ENCODE assay signal across 8 mouse cellular contexts in genomic region chr4:117250982-117251381, GRCm38 (mm10). TPM values are rescaled to one million over a fixed set of nuclear protein-coding genes. Genes with fewer than 3 reads are reported as not detected.
DNase-seq lines count a peak whose midpoint lies in the region; ATAC-seq and TF ChIP-seq lines count a peak whose summit lies in the region.

No protein-coding gene starts in this region.

- H3K79me2 ChIP-seq in myocyte (ENCODE audit: control insufficient read depth, insufficient read depth): no peaks in the 10 kb centered on the region

- ATAC-seq in kidney, embryonic 16.5 days (ENCODE audit: low FRiP score, low TSS enrichment): no peak
- ATAC-seq in forebrain, embryonic 12.5 days (ENCODE audit: low FRiP score): no peak
- ATAC-seq in intestine, postnatal 0 days: no peak

- H3K27ac ChIP-seq in kidney, embryonic 16.5 days (ENCODE audit: low read length): no peak overlapping the region
- H3K27ac ChIP-seq in forebrain, embryonic 12.5 days: no peak overlapping the region
- H3K27ac ChIP-seq in intestine, postnatal 0 days (ENCODE audit: low read depth, low read length): no peak overlapping the region

- no peak for DNase-seq in kidney, postnatal 25 days
- no peak for DNase-seq in layer of hippocampus, adult 9-10 months (ENCODE audit: low spot score)
- DNase-seq in urinary bladder, postnatal 14 days (ENCODE audit: low spot score): no peak
- DNase-seq in retina, postnatal 1 day: no peak

- H3K4me1 ChIP-seq in kidney, embryonic 16.5 days (ENCODE audit: insufficient read depth, low read length): peaks cover 23% of the 10 kb centered on the region
- H3K4me1 ChIP-seq in forebrain, embryonic 12.5 days: peaks cover 29% of the 10 kb centered on the region
- no peaks in the 10 kb centered on the region for H3K4me1 ChIP-seq in intestine, postnatal 0 days (replicated peaks; ENCODE audit: control insufficient read depth, insufficient read depth, low read length)

- WGBS in kidney, embryonic 16.5 days: 79% methylated on average over 1 of the region's 1 CpGs
- 67% methylated on average over 1 of the region's 1 CpGs for WGBS in forebrain, embryonic 12.5 days
- 77% methylated on average over 1 of the region's 1 CpGs for WGBS in intestine, postnatal 0 days

- no peak overlapping the region; the same call in 1 of the 2 replicates for H3K4me3 ChIP-seq in kidney, embryonic 16.5 days (ENCODE audit: low read length)
- no peak overlapping the region for H3K4me3 ChIP-seq in forebrain, embryonic 12.5 days (replicated peaks)
- no peak overlapping the region for H3K4me3 ChIP-seq in intestine, postnatal 0 days (ENCODE audit: low read depth, low read length)
- peak overlapping the region; percentile 49 for H3K4me3 ChIP-seq in myocyte

- TF ChIP-seq CTCF in intestine, postnatal 0 days (IDR thresholded peaks at IDR 0.05; ENCODE audit: low read depth): no peak

- peak overlapping the region; percentile 65 for H3K4me2 ChIP-seq in kidney, embryonic 16.5 days (replicated peaks; ENCODE audit: low read depth, low read length)
- H3K4me2 ChIP-seq in forebrain, embryonic 12.5 days: peak overlapping the region; percentile 61
- peak overlapping the region; percentile 88 for H3K4me2 ChIP-seq in intestine, postnatal 0 days (replicated peaks; ENCODE audit: low read depth)
- H3K4me2 ChIP-seq in myocyte (ENCODE audit: low read depth): peak overlapping the region; percentile 75

- peaks cover 4% of the 10 kb centered on the region; the same call in 1 of the 2 replicates for H3K9me3 ChIP-seq in kidney, embryonic 16.5 days (ENCODE audit: low read length)
- no peaks in the 10 kb centered on the region for H3K9me3 ChIP-seq in forebrain, embryonic 12.5 days
- H3K9me3 ChIP-seq in intestine, postnatal 0 days (ENCODE audit: control insufficient read depth): no peaks in the 10 kb centered on the region

- TF ChIP-seq POLR2A in myocyte (IDR thresholded peaks at IDR 0.05; ENCODE audit: insufficient read length, low read depth): no peak

- no peaks in the 10 kb centered on the region for H3K36me3 ChIP-seq in kidney, embryonic 16.5 days (ENCODE audit: insufficient read depth, low read length)
- no peaks in the 10 kb centered on the region for H3K36me3 ChIP-seq in forebrain, embryonic 12.5 days (replicated peaks)
- H3K36me3 ChIP-seq in intestine, postnatal 0 days (ENCODE audit: control insufficient read depth, insufficient read depth): no peaks in the 10 kb centered on the region
- no peaks in the 10 kb centered on the region for H3K36me3 ChIP-seq in myocyte (ENCODE audit: control insufficient read depth, insufficient read depth)

- H3K27me3 ChIP-seq in kidney, embryonic 16.5 days (ENCODE audit: insufficient read depth, low read length): no peaks in the 10 kb centered on the region
- 0 out of 2 replicates have a peak, but pooled peaks cover 6% of the 10 kb centered on the region for H3K27me3 ChIP-seq in forebrain, embryonic 12.5 days
- no peaks in the 10 kb centered on the region for H3K27me3 ChIP-seq in intestine, postnatal 0 days (replicated peaks; ENCODE audit: control insufficient read depth, insufficient read depth, low read length)
- no peaks in the 10 kb centered on the region for H3K27me3 ChIP-seq in myocyte (ENCODE audit: control insufficient read depth, insufficient read depth, insufficient read length)

- H3K9ac ChIP-seq in kidney, embryonic 16.5 days (replicated peaks; ENCODE audit: low read length): no peak overlapping the region
- H3K9ac ChIP-seq in forebrain, embryonic 12.5 days: no peak overlapping the region
- H3K9ac ChIP-seq in intestine, postnatal 0 days (ENCODE audit: low read depth, low read length): no peak overlapping the region

- no peak overlapping the region for H3ac ChIP-seq in myocyte (ENCODE audit: control insufficient read depth, insufficient read length)

TF ChIP-seq in myocyte, 11 proteins besides CTCF, POLR2A, EP300 and RAD21:
- TF ChIP-seq MYOD1 (IDR thresholded peaks at IDR 0.05; ENCODE audit: control insufficient read depth in 1 of 3, insufficient read length in 2 of 3, low read depth in 2 of 3): no peak
- TF ChIP-seq E2F4 (IDR thresholded peaks at IDR 0.05; ENCODE audit: insufficient read depth): no peak
- TF ChIP-seq TCF12 (IDR thresholded peaks at IDR 0.05; ENCODE audit: insufficient read depth, poor library complexity, severe bottlenecking): no peak
- no peak for TF ChIP-seq MYOG (IDR thresholded peaks at IDR 0.05; ENCODE audit: control insufficient read depth in 1 of 3, insufficient read depth in 1 of 3, insufficient read length in 2 of 3, low read depth in 2 of 3)
- no peak for TF ChIP-seq MAX (IDR thresholded peaks at IDR 0.05; ENCODE audit: low read depth)

RNA-seq across cellular contexts. Expression of gene Tmem53, which starts 0.8 kb away (rescaled TPM):
- polyA plus RNA-seq in kidney, embryonic 16.5 days (2015; fragmentation: Nextera tagmentation; extraction: Ambion mirVana): 16.5 and 19.9 TPM in 2 replicates
- 7.8 and 8.4 TPM in 2 replicates for polyA plus RNA-seq in forebrain, embryonic 12.5 days (2016; fragmentation: Nextera tagmentation; extraction: Ambion mirVana)
- 12.8 and 14.0 TPM in 2 replicates for polyA plus RNA-seq in intestine, postnatal 0 days (2015; fragmentation: Nextera tagmentation; extraction: Ambion mirVana)
- polyA plus RNA-seq in myocyte (2012; fragmentation: generic; extraction: Trizol): 12.7 TPM

RNA-seq across cellular contexts. Expression of gene Armh1, which starts 0.9 kb away (rescaled TPM):
- polyA plus RNA-seq in kidney, embryonic 16.5 days (2015; fragmentation: Nextera tagmentation; extraction: Ambion mirVana): 0.23 and 0.39 TPM in 2 replicates
- 0.23 and 0.33 TPM in 2 replicates for polyA plus RNA-seq in forebrain, embryonic 12.5 days (2016; fragmentation: Nextera tagmentation; extraction: Ambion mirVana)
- polyA plus RNA-seq in intestine, postnatal 0 days (2015; fragmentation: Nextera tagmentation; extraction: Ambion mirVana): 0.12 and 0.22 TPM in 2 replicates
- not detected for polyA plus RNA-seq in myocyte (2012; fragmentation: generic; extraction: Trizol)
